Mouse (Mus musculus) thymus, adult 2 months (tissue): ENCODE data around the gene Pheta2.
"Not testable (repeated sequence)": the region's sequence is repeated elsewhere in the genome, so short reads cannot be mapped to it uniquely, and the experiment has no call there.

Experiments used
- CTCF ChIP-seq: fragments of 200-500 bp; IDR thresholded peaks from 2 replicates; pipeline ENCODE4 v1.5.1; 2012; ENCODE audit warnings: mild to moderate bottlenecking, control low read depth, low read length, moderate library complexity, borderline replicate concordance; ENCODE audit not compliant: control insufficient read depth, poor library complexity, insufficient read depth; ENCODE audit errors: extremely low read depth
- POLR2A ChIP-seq: fragments of 200-500 bp; IDR thresholded peaks from 2 replicates; pipeline ENCODE4 v1.6.1; 2012; ENCODE audit warnings: mild to moderate bottlenecking, low read length, control low read depth, moderate library complexity; ENCODE audit not compliant: control insufficient read depth, poor library complexity, insufficient read depth; ENCODE audit errors: extremely low read depth

- TF ChIP-seq POLR2A, CTCF: not testable (repeated sequence)
These were observed 25.1 kb downstream of the Pheta2 start for GRCm38 (mm10) chr15:82363801-82364200.
